Mouse (Mus musculus) hindbrain, postnatal 0 days (tissue): ENCODE data around the gene Plcl1. TPM values are rescaled to one million over a fixed set of nuclear protein-coding genes. Genes with fewer than 3 reads are reported as not detected.

Source experiments
- ATAC-seq: fragments of 200-750 bp; cut with Nextera tagmentation; 2 replicates; pipeline ENCODE4 v1.8.0; 2017; ENCODE audit warnings: mild to moderate bottlenecking, moderate TSS enrichment, moderate library complexity
- DNase-seq: peaks from one replicate; pipeline ENCODE4 v3.0.0-alpha.2; 2015; ENCODE audit warnings: low spot score
- H3K27ac ChIP-seq: fragments of 300-500 bp; sonication (generic); 2 replicates; pipeline ENCODE4 v1.5.1; 2014; ENCODE audit warnings: mild to moderate bottlenecking
- H3K27me3 ChIP-seq: fragments of 300-500 bp; sonication (generic); 2 replicates; pipeline ENCODE4 v1.6.1; 2014; ENCODE audit warnings: low read length, mixed read lengths; ENCODE audit not compliant: insufficient read depth
- H3K36me3 ChIP-seq: fragments of 300-500 bp; sonication (generic); 2 replicates; pipeline ENCODE4 v1.6.1; 2014; ENCODE audit warnings: low read length, mixed read lengths; ENCODE audit not compliant: insufficient read depth
- H3K4me1 ChIP-seq: fragments of 300-500 bp; sonication (generic); 2 replicates; pipeline ENCODE4 v1.6.1; 2014; ENCODE audit warnings: antibody characterized with exemption, low read length, mixed read lengths; ENCODE audit not compliant: insufficient read depth
- H3K4me2 ChIP-seq: fragments of 300-500 bp; sonication (generic); 2 replicates; pipeline ENCODE4 v1.6.1; 2014; ENCODE audit warnings: low read depth, mild to moderate bottlenecking, low read length, moderate library complexity, mixed read lengths
- H3K4me3 ChIP-seq: fragments of 300-500 bp; sonication (generic); 2 replicates; pipeline ENCODE4 v1.5.1; 2014; ENCODE audit warnings: low read length
- H3K9ac ChIP-seq: fragments of 300-500 bp; sonication (generic); replicated peaks from 2 replicates; pipeline ENCODE4 v1.6.1; 2014; ENCODE audit warnings: mild to moderate bottlenecking, low read length, moderate library complexity, mixed read lengths
- H3K9me3 ChIP-seq: fragments of 300-500 bp; sonication (generic); 2 replicates; pipeline ENCODE4 v1.6.1; 2016; ENCODE audit warnings: low read length, mixed read lengths
- CTCF ChIP-seq: IDR thresholded peaks from 2 replicates; pipeline ENCODE4 v1.5.1; 2016; ENCODE audit warnings: antibody characterized with exemption, control low read depth, low read depth
- WGBS: fragments of 180-500 bp; shearing (Covaris S2); extraction: QIAGEN DNeasy Blood & Tissue Kit; methylation state at CpG from one replicate; pipeline ENCODE4 v1.1.7; 2014; 5-methylcytosine and 5-hydroxymethylcytosine counted together
- polyA plus RNA-seq: library from polyadenylated mRNA; unstranded; fragments of >200 nt; fragmentation: Nextera tagmentation; extraction: Ambion mirVana; gene quantifications from 2 replicates; pipeline ENCODE4 v1.2.1, GENCODE M21; 2015
- total RNA-seq: library from RNA; depleted of rRNA; stranded (reverse); fragments of >200 nt; gene quantifications from 2 replicates; pipeline ENCODE4 v1.2.3, GENCODE M21; 2014

Plcl1 gene
- total and polyA plus RNA-seq, 2 experiments from 2014 or later: 4.0 to 7.2 TPM

DNA sequence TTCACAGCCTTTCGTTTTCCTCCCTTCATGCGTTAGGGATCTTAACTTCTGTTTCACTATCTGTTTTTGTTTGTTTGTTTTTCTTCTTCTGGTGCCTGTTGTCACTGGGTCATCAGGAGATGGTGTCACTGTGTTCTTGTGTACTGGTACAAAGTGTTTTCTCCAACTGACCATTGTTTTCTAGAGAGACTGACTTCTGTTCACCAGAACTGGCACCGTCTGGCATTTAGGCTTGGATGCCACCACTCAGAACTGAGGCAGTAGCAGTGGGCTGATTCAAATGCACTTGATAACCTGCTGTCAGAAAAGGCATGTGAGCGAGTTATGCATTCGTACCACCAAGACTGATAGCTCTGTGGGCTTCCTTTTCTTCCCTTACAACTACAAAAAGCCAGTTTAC, 342.8 kb downstream of the Plcl1 start:
- no peak overlapping the region for H3K27ac ChIP-seq
- no peaks in the 10 kb centered on the region for H3K9me3 ChIP-seq
- TF ChIP-seq CTCF: no peak
- DNase-seq: no peak
- no peaks in the 10 kb centered on the region for H3K36me3 ChIP-seq
- no peak overlapping the region for H3K9ac ChIP-seq
- no peaks in the 10 kb centered on the region for H3K27me3 ChIP-seq
- 61% methylated on average over 5 of the region's 5 CpGs for WGBS
- H3K4me1 ChIP-seq: no peaks in the 10 kb centered on the region
- ATAC-seq: no peak
- H3K4me2 ChIP-seq: no peak overlapping the region
- no peak overlapping the region for H3K4me3 ChIP-seq

GRCm38 (mm10) chr1:55749770-55750169, 344.0 kb downstream of the Plcl1 start:
- TF ChIP-seq CTCF: no peak
- no peak overlapping the region for H3K4me2 ChIP-seq
- H3K9ac ChIP-seq: no peak overlapping the region
- H3K4me3 ChIP-seq: no peak overlapping the region
- H3K36me3 ChIP-seq: no peaks in the 10 kb centered on the region
- no peaks in the 10 kb centered on the region for H3K27me3 ChIP-seq
- ATAC-seq: no peak
- H3K4me1 ChIP-seq: no peaks in the 10 kb centered on the region
- H3K9me3 ChIP-seq: no peaks in the 10 kb centered on the region
- 80% methylated on average over 7 of the region's 7 CpGs for WGBS
- no peak overlapping the region for H3K27ac ChIP-seq
- no peak for DNase-seq

- Histone ChIP-seq H3K27ac (no peak overlapping the region), H3K9me3 (no peaks in the 10 kb centered on the region), H3K4me3 (no peak overlapping the region), H3K27me3 (no peaks in the 10 kb centered on the region), H3K4me2 (no peak overlapping the region), H3K4me1 (no peaks in the 10 kb centered on the region), H3K9ac (no peak overlapping the region), H3K36me3 (no peaks in the 10 kb centered on the region)
- peak; percentile 75 for TF ChIP-seq CTCF
- no peak for ATAC-seq
- peak; percentile 60 for DNase-seq
- WGBS: 61% methylated on average over 10 of the region's 10 CpGs
Measured at GRCm38 (mm10) chr1:55755742-55756141, 350.0 kb downstream of the Plcl1 start.

DNA sequence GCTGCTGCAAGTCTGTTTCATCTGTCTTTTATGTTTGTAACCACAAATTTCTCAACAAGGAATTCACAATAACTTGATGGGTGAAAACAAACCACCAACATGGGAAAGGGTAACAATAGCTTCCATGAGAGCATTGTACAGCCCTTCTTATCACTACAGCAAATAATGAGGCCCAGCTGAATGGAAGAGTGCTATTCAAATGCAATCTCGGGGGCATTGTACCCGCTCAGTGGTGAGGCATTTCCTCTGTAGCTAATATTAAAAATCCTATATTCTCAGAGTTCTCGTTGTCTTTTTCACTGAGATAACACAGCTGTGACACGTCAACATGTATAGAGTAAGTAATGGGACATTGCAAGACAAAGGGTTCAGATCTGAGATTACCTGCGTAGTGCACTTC, 356.6 kb downstream of the Plcl1 start:
- TF ChIP-seq CTCF: no peak
- Histone ChIP-seq H3K4me1 (no peaks in the 10 kb centered on the region), H3K27me3 (no peaks in the 10 kb centered on the region), H3K4me3 (no peak overlapping the region), H3K4me2 (no peak overlapping the region), H3K9ac (no peak overlapping the region), H3K36me3 (no peaks in the 10 kb centered on the region), H3K9me3 (no peaks in the 10 kb centered on the region), H3K27ac (no peak overlapping the region)
- 69% methylated on average over 5 of the region's 5 CpGs for WGBS
- ATAC-seq (no peak), DNase-seq (no peak)

DNA sequence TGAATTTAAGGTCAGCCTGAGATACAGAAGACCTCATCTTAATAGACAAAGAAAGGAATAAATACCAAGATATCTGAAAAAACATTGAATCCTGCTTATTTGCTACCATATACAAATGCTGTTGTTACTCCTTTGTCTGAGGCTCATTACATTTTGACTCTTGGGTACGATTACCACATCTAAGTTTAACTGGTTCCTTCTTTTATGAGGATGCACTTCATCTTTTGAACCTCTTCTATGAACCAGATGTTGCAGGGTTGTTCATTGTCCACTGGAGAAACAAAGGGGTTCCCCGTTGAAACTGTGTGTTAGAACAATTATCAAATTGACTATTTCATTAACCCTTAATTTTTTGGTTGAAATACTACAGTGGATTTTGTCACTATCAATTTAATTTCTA, 357.4 kb downstream of the Plcl1 start:
- WGBS: 83% methylated on average over 2 of the region's 2 CpGs
- no peak overlapping the region for H3K27ac ChIP-seq
- TF ChIP-seq CTCF: no peak
- H3K36me3 ChIP-seq: no peaks in the 10 kb centered on the region
- no peaks in the 10 kb centered on the region for H3K4me1 ChIP-seq
- no peak for ATAC-seq
- no peak overlapping the region for H3K9ac ChIP-seq
- no peaks in the 10 kb centered on the region for H3K27me3 ChIP-seq
- no peak for DNase-seq
- H3K4me2 ChIP-seq: no peak overlapping the region
- no peaks in the 10 kb centered on the region for H3K9me3 ChIP-seq
- H3K4me3 ChIP-seq: no peak overlapping the region

- H3K36me3 ChIP-seq: no peaks in the 10 kb centered on the region
- no peaks in the 10 kb centered on the region for H3K27me3 ChIP-seq
- H3K4me1 ChIP-seq: no peaks in the 10 kb centered on the region
- TF ChIP-seq CTCF: no peak
- no peak for DNase-seq
- no peak overlapping the region for H3K4me3 ChIP-seq
- no peak overlapping the region for H3K9ac ChIP-seq
- no peak overlapping the region for H3K27ac ChIP-seq
- no peak for ATAC-seq
- H3K9me3 ChIP-seq: no peaks in the 10 kb centered on the region
- no peak overlapping the region for H3K4me2 ChIP-seq
- WGBS: 68% methylated on average over 1 of the region's 1 CpGs
Measured at GRCm38 (mm10) chr1:55766743-55767142, 361.0 kb downstream of the Plcl1 start.

DNA sequence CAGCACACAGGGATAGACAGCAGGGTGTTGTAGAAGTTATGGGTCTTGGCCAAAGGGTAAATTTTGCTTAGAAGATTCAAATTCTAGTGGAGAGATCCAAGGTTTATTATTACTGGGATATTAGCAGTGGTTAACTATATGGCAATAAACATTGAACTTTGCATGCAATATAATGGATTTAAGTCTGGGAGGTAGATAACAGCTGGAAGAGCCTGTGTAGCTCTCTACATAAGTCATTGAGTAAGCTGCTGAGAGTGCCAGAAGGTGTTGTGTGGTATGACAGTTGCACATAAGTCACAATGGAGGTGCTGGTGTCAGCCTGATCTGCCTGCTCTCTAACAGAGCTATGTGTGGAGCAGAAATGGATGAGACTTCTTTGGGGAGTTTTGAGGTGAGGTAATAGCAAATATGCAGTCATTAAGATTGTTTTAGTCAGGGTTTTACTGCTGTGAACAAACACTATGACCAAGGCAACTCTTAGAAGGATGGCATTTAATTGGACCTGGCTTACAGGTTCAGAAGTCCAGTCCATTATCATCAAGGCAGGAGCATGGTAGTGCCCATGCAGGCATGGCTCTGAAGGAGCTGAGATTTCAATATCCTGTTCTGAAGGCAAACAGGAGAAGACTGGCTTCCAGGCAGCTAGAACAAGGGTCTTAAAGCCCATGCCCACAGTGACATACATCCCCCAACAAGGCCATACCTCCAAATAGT, 364.5 kb downstream of the Plcl1 start:
- DNase-seq (no peak), ATAC-seq (no peak)
- Histone ChIP-seq H3K4me1 (no peaks in the 10 kb centered on the region), H3K27me3 (no peaks in the 10 kb centered on the region), H3K9ac (no peak overlapping the region), H3K9me3 (no peaks in the 10 kb centered on the region), H3K4me2 (no peak overlapping the region), H3K36me3 (no peaks in the 10 kb centered on the region), H3K27ac (no peak overlapping the region), H3K4me3 (no peak overlapping the region)
- TF ChIP-seq CTCF: no peak
